Mouse (Mus musculus): ENCODE measurements around the gene Cmtm8. TPM values are rescaled to one million over a fixed set of nuclear protein-coding genes. Genes with fewer than 3 reads are reported as not detected.

Cmtm8 gene
- total and polyA plus RNA-seq, 3 experiments, result 1.9 to 7.9 TPM; not detected in 1

- Histone ChIP-seq H3K9me3 (replicated peaks; ENCODE audit: insufficient read depth, low read length) (no peaks in the 10 kb centered on the region), H3K27ac (ENCODE audit: control insufficient read depth, low read depth, low read length) (no peak overlapping the region), H3K79me2 (ENCODE audit: control insufficient read depth, insufficient read depth, low read length, poor library complexity) (no peaks in the 10 kb centered on the region), H3K4me3 (ENCODE audit: control insufficient read depth in 1 of 2, insufficient read depth in 1 of 2, low read depth in 2 of 2, low read length in 2 of 2) (no peak overlapping the region), H3K4me1 (ENCODE audit: control insufficient read depth in 1 of 2, insufficient read depth in 2 of 2, low read length in 2 of 2) (no peaks in the 10 kb centered on the region), H3K36me3 (ENCODE audit: control insufficient read depth in 1 of 2, insufficient read depth in 2 of 2, low read length in 2 of 2) (no peaks in the 10 kb centered on the region), H3K9ac (ENCODE audit: control insufficient read depth, low read depth, low read length, poor library complexity, severe bottlenecking) (no peak overlapping the region), H3K27me3 (ENCODE audit: control insufficient read depth in 1 of 2, insufficient read depth in 2 of 2, low read length in 2 of 2) (no peaks in the 10 kb centered on the region)
- no peak for DNase-seq (ENCODE audit: low read depth, low spot score)
- no peak for TF ChIP-seq MAFK (IDR thresholded peaks at IDR 0.05; ENCODE audit: borderline replicate concordance, low read depth, low read length)
Observed at GRCm38 (mm10) chr9:114842269-114842668, 1.7 kb downstream of the Cmtm8 start.

GRCm38 (mm10) chr9:114838870-114839269, 5.1 kb downstream of the Cmtm8 start:
- Histone ChIP-seq H3K79me2 (ENCODE audit: control insufficient read depth, insufficient read depth, low read length, poor library complexity) (no peaks in the 10 kb centered on the region), H3K27me3 (ENCODE audit: control insufficient read depth in 1 of 2, insufficient read depth in 2 of 2, low read length in 2 of 2) (no peaks in the 10 kb centered on the region), H3K9ac (ENCODE audit: control insufficient read depth, low read depth, low read length, poor library complexity, severe bottlenecking) (no peak overlapping the region), H3K4me3 (ENCODE audit: control insufficient read depth in 1 of 2, insufficient read depth in 1 of 2, low read depth in 2 of 2, low read length in 2 of 2) (no peak overlapping the region), H3K36me3 (ENCODE audit: control insufficient read depth in 1 of 2, insufficient read depth in 2 of 2, low read length in 2 of 2) (no peaks in the 10 kb centered on the region), H3K9me3 (replicated peaks; ENCODE audit: insufficient read depth, low read length) (no peaks in the 10 kb centered on the region), H3K4me1 (ENCODE audit: control insufficient read depth in 1 of 2, insufficient read depth in 2 of 2, low read length in 2 of 2) (no peaks in the 10 kb centered on the region), H3K27ac (ENCODE audit: control insufficient read depth, low read depth, low read length) (no peak overlapping the region)
- TF ChIP-seq HCFC1 (IDR thresholded peaks at IDR 0.05; ENCODE audit: low read depth, low read length) (no peak), CTCF (IDR thresholded peaks at IDR 0.05 in 2 of 3, conservative IDR thresholded peaks at IDR 0.05 in 1 of 3; ENCODE audit: control insufficient read depth in 1 of 3, insufficient read depth in 1 of 3, low read depth in 2 of 3, low read length in 3 of 3, poor library complexity in 1 of 3, severe bottlenecking in 1 of 3) (no peak), ZNF384 (IDR thresholded peaks at IDR 0.05; ENCODE audit: low read depth, low read length) (no peak), USF2 (IDR thresholded peaks at IDR 0.05; ENCODE audit: borderline replicate concordance in 1 of 2, insufficient read depth in 1 of 2, low read depth in 1 of 2, low read length in 2 of 2) (no peak), MAFK (IDR thresholded peaks at IDR 0.05; ENCODE audit: borderline replicate concordance, low read depth, low read length) (no peak), CHD2 (IDR thresholded peaks at IDR 0.05; ENCODE audit: low read length) (no peak), NELFE (IDR thresholded peaks at IDR 0.05; ENCODE audit: low read depth, low read length) (no peak), MYC (IDR thresholded peaks at IDR 0.05; ENCODE audit: low read depth, low read length) (no peak), ELF1 (IDR thresholded peaks at IDR 0.05; ENCODE audit: low read depth, low read length) (no peak), TAL1 (IDR thresholded peaks at IDR 0.05; ENCODE audit: low read length) (no peak), BHLHE40 (IDR thresholded peaks at IDR 0.05; ENCODE audit: borderline replicate concordance, low read depth, low read length) (no peak), MAZ (IDR thresholded peaks at IDR 0.05; ENCODE audit: low read depth, low read length) (no peak), E2F4 (IDR thresholded peaks at IDR 0.05; ENCODE audit: borderline replicate concordance, low read depth, low read length) (no peak)
- no peak for DNase-seq (ENCODE audit: low read depth, low spot score)

DNA sequence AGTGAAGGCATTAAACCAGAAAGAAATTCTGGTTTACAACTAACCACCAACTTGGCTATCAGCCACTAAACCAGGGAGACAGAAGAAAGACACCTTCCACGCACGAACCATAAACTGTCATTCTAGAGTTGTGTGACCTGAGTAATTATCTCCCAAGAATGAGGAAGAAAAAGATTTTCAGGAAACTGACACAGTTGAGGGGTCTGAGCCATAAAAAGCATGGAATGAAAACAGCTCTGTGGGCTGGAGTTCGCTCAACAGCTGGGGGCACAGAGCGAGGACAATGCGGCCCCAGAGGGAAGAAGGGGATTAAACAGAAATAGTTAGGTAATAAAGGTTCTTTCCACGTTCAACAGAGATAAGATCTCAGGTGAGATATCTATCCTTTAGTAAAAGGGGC, 12.4 kb downstream of the Cmtm8 start:
- Histone ChIP-seq H3K79me2 (ENCODE audit: control insufficient read depth, insufficient read depth, low read length, poor library complexity) (no peaks in the 10 kb centered on the region), H3K9me3 (replicated peaks; ENCODE audit: insufficient read depth, low read length) (no peaks in the 10 kb centered on the region), H3K27me3 (ENCODE audit: control insufficient read depth in 1 of 2, insufficient read depth in 2 of 2, low read length in 2 of 2) (no peaks in the 10 kb centered on the region; a peak in 1 of 4 replicates), H3K9ac (ENCODE audit: control insufficient read depth, low read depth, low read length, poor library complexity, severe bottlenecking) (no peak overlapping the region), H3K36me3 (ENCODE audit: control insufficient read depth in 1 of 2, insufficient read depth in 2 of 2, low read length in 2 of 2) (no peaks in the 10 kb centered on the region), H3K4me3 (ENCODE audit: control insufficient read depth in 1 of 2, insufficient read depth in 1 of 2, low read depth in 2 of 2, low read length in 2 of 2) (no peak overlapping the region), H3K4me1 (ENCODE audit: control insufficient read depth in 1 of 2, insufficient read depth in 2 of 2, low read length in 2 of 2) (no peaks in the 10 kb centered on the region), H3K27ac (ENCODE audit: control insufficient read depth, low read depth, low read length) (no peak overlapping the region)
- no peak for DNase-seq (ENCODE audit: low read depth, low spot score)
- TF ChIP-seq GATA1 (IDR thresholded peaks at IDR 0.05; ENCODE audit: low read depth, low read length) (no peak), EP300 (IDR thresholded peaks at IDR 0.05; ENCODE audit: low read depth in 1 of 2, low read length in 2 of 2) (no peak), NELFE (IDR thresholded peaks at IDR 0.05; ENCODE audit: low read depth, low read length) (no peak), MAZ (IDR thresholded peaks at IDR 0.05; ENCODE audit: low read depth, low read length) (no peak), POLR2AphosphoS2 (IDR thresholded peaks at IDR 0.05; ENCODE audit: low read length) (no peak), CHD1 (IDR thresholded peaks at IDR 0.05; ENCODE audit: low read depth, low read length) (no peak), ETS1 (IDR thresholded peaks at IDR 0.05; ENCODE audit: low read depth, low read length) (no peak), TAL1 (IDR thresholded peaks at IDR 0.05; ENCODE audit: low read length) (no peak), UBTF (IDR thresholded peaks at IDR 0.05; ENCODE audit: borderline replicate concordance, insufficient read depth, low read depth, low read length) (no peak), MYB (IDR thresholded peaks at IDR 0.05; ENCODE audit: low read depth, low read length) (no peak), MAX (IDR thresholded peaks at IDR 0.05; ENCODE audit: low read length) (no peak), MAFK (IDR thresholded peaks at IDR 0.05; ENCODE audit: borderline replicate concordance, low read depth, low read length) (no peak), TCF12 (IDR thresholded peaks at IDR 0.05; ENCODE audit: low read depth, low read length) (no peak), KAT2A (conservative IDR thresholded peaks at IDR 0.05; ENCODE audit: low read depth, low read length) (no peak), MEF2A (IDR thresholded peaks at IDR 0.05; ENCODE audit: extremely low read depth, insufficient replicate concordance, low read depth, low read length, poor library complexity, severe bottlenecking) (no peak), POLR2AphosphoS5 (IDR thresholded peaks at IDR 0.05; ENCODE audit: borderline replicate concordance, low read depth, low read length) (no peak)
